Mouse (Mus musculus) CD8-positive naive resting alpha-beta T cell, adult 57 days (primary cell): ENCODE measurements around the gene Rbfox3. TPM values are rescaled to one million over a fixed set of nuclear protein-coding genes. Genes with fewer than 3 reads are reported as not detected.

Experiments used
- total RNA-seq: library from RNA; stranded (reverse); gene quantifications from one replicate; pipeline ENCODE4 v1.2.4, GENCODE M21; 2023

Rbfox3 gene
- total RNA-seq: not detected

DNA sequence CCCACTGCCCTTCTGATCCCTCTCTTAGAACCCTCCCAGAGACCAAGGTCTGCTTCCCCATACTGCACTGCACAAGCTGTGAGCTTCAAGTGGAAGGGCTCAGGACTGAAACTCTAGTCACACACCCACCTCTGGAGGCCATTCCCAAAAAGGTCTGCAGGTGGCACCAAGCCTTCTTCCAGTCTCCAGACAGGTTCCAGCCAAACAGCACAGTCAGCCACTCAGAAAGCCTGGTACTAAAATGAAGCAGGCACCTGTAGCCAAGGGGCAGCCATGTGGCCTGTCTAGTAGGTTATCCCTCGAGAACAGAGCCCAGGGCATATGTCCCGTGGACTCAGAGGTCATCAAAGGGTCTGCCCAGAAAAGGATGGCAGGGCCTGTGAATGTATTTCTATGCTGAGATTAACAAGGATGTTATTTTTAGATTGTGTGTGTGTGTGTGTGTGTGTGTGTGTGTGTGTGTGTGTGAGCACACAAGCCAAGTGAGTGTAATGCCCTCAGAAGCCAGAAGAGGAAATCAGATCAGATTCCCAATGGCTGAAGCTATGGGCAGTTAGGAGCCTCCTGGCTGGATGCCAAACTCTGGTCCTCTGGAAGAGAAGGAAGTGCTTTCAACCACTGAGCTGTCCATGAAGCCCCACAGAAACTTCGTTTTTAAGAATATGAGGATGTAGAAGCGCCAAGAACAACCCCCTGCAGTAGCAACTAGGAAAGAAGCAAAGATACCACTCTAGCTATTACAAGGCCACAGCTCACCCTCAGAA is at the start of gene Rbfox3:
TSS of gene Rbfox3 (minus strand) at position 291 of the 764 bp plus-strand sequence.

DNA sequence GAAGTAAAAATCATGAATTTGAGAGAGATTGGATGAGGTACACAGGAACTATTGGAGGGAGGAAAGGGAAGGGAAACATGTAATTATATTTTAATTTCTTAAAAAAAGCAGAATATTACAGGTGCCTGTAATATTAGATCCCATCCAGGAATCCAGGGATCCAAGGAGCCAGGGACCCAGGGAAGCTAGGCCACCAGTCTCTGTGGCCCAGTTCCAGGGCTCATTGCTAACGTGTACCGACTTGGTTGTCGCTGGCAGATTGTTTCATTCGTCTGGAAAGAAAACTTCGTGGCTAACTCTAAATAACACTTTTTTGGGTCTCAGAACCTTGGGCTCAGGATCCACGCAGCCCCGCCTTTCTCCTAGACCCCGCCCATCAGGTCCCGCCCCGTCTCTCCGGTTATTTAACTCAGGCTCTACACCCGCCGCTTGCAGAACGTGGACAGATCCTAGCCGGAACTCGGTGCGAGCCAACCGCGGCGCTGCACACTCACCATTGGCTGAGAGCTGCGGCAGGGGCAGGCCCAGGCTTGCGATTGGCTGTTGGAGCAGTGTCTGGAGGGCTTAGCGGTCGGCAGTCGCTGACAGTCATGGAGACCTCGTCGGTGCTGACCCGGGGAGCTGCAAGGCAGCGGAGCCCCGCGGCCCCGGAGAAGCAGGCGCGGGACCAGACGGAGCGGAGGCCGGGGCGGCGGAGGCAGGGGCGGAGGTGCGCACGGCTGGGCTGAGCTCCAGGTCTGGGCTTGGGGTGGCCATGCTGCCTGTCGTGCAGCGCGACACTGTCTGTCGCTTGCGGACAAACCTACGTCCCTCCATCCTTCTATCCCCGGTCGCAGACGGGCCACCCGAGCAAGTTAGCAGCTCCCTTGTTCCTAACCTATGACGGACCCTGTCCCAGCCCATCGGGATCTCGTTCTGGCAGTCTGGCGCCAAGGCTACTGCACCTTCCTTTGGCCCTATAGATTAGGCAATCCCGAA is 434.7 kb downstream of the Rbfox3 start, which contains the start of gene Engase:
TSS of gene Engase (plus strand) at position 434 of the 978 bp plus-strand sequence.

Other genes with a start within 250 kb of the Rbfox3 start
- not detected for gene Enpp7, start 76.6 kb upstream of the Rbfox3 start, total RNA-seq
- gene Cbx2, start 111.4 kb upstream of the Rbfox3 start, total RNA-seq: 5.9 TPM
- gene Cbx8, start 129.4 kb upstream of the Rbfox3 start, total RNA-seq: 13.8 TPM
- 106 TPM for gene Cbx4, start 174.6 kb upstream of the Rbfox3 start, total RNA-seq